Mouse (Mus musculus): ENCODE results near the gene Ephb3. TPM values are rescaled to one million over a fixed set of nuclear protein-coding genes. Genes with fewer than 3 reads are reported as not detected.

Ephb3 gene
- 3.7 and 4.0 TPM in 2 replicates for polyA plus RNA-seq (2021; fragmentation: Nextera tagmentation)
- long read RNA-seq, experiment 1, full-length matches to known transcripts: 2 of 13 reads
- long read RNA-seq, experiment 1, partial matches to known transcripts: 8 of 13 reads
- long read RNA-seq, experiment 1, other reads (novel, unspliced or antisense): 3 of 13 reads
- long read RNA-seq, experiment 2, full-length matches to known transcripts: 33 of 56 reads
- long read RNA-seq, experiment 2, partial matches to known transcripts: 18 of 56 reads
- long read RNA-seq, experiment 2, other reads (novel, unspliced or antisense): 5 of 56 reads

DNA sequence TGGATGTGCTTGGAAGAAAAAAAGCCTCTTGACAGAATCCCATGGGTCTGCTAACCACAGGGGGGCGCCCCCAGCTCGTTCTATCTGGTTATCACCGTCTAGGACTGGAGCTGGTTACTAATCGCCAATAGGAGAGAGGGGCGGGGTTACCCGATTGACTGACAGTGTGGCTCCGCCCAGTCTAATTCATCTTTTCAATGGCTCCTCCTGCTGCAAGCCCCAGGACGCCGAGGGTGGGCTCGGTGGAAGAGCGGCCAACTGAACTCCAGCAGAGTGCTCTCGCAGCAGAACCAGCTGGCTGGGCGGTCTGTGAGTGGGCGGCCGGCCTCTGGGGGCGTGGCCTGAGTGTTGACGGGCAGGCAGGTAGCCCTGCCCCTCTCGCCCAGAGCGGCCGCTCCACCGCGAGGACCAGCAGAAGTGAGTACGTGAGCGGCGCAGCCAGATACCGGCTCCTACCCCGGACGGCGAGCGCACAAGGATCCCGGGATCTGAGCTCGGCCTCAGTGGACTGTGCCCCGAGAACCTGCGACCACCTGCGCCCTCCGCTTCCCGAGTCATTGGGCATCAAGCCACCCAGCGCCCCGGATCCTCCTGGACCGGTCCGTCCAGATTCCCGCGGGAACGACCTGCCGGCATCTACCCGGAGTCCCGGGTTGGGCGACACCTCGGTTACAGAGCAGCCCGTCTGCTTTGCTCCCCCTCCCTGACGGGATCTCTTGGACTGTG, at the start of gene Ephb3:
TSS of gene Ephb3 (plus strand) at position 389 of the 726 bp plus-strand sequence.

Small RNA genes within 50 kb of the gene (microRNA-seq; reads per million reads assigned to microRNA genes)
- not detected for gene Mir7680

Other genes with a start within 250 kb of the Ephb3 start
- 0.49 and 0.58 TPM in 2 replicates for gene Teddm3, start 50.8 kb upstream of the Ephb3 start, polyA plus RNA-seq (2021; fragmentation: Nextera tagmentation)
- gene Vps8, start 218.4 kb downstream of the Ephb3 start, polyA plus RNA-seq (2021; fragmentation: Nextera tagmentation): 10.7 and 14.9 TPM in 2 replicates

Measured in layer of hippocampus, adult 6 months (tissue).